Mouse (Mus musculus) left cerebral cortex, adult 8-10 months (tissue): ENCODE measurements around the gene Btbd35f27. TPM values are rescaled to one million over a fixed set of nuclear protein-coding genes. Genes with fewer than 3 reads are reported as not detected.
"Not testable (repeated sequence)": the region's sequence is repeated elsewhere in the genome, so short reads cannot be mapped to it uniquely, and the experiment has no call there.

Experiments used
- DNase-seq, 2 experiments: peaks; one replicate each; pipeline ENCODE4 v3.0.0; 2022; ENCODE audit warnings: low spot score in 2 of 2
- total RNA-seq, 4 experiments: library from RNA; stranded (reverse); gene quantifications; 2 replicates each; pipeline ENCODE4 v1.2.4; 2022

Gene Btbd35f27
- not detected for total RNA-seq

DNA sequence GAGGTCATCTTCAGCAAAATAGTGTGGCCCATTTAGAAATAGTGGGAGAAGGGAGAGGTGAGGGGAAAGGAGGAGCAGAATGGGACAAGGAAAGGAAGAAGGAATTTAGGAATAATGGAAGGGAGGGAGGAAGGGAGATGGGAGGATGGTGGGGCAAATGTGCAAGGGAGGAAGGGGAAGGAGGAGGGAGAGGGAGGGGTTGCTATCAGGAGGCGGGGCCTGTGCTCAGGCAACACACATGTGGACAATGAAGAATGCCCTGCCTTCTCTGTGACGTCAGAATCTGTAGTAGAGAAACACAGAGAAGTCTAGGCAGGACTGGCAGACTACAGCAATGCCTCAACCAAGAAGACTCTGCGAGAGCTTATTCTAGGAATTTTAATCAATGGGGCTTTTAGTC is at the start of gene Btbd35f27:
Btbd35f27 (plus strand) TSS at position 301 of the 400 bp plus-strand sequence.
- DNase-seq, result not testable (repeated sequence)

Other genes with a start within 250 kb of the Btbd35f27 start
- not detected for gene Btbd35f4, start 151.6 kb upstream of the Btbd35f27 start, total RNA-seq